ENCODE assay signal across 29 mouse cellular contexts in genomic region chr7:105404268-105404667, GRCm38 (mm10). TPM values are rescaled to one million over a fixed set of nuclear protein-coding genes. Genes with fewer than 3 reads are reported as not detected.
"Had no signal": no experiment of that assay in that cellular context is flagged by ENCODE, and none has a peak within 500 bp of the region (broad histone marks: within the 10 kb centered on the region; RNA-seq: fewer than 3 reads in every experiment).

TSS of gene Cnga4 (plus strand) at chr7:105404568.

- H3K27ac ChIP-seq: gastrocnemius, adult 2 months; heart, embryonic 10.5 days; hindbrain, embryonic 10.5 days; hindbrain, embryonic 12.5 days; hindbrain, embryonic 14.5 days; intestine, embryonic 15.5 days; kidney, embryonic 15.5 days; layer of hippocampus, adult 2 months; left cerebral cortex, adult 2 months; limb, embryonic 10.5 days; limb, embryonic 12.5 days; liver, embryonic 13.5 days had no signal

- ATAC-seq: hindbrain, embryonic 16.5 days; inflammation-experienced regulatory T-cells, adult 6 months; intestine, embryonic 15.5 days; intestine, postnatal 0 days had no signal

- H3K9ac ChIP-seq: heart, embryonic 12.5 days; hindbrain, embryonic 12.5 days; hindbrain, embryonic 14.5 days; intestine, embryonic 15.5 days; kidney, embryonic 15.5 days; limb, embryonic 12.5 days; liver, embryonic 13.5 days had no signal

- H3K9me3 ChIP-seq: heart, embryonic 10.5 days; heart, embryonic 12.5 days; hindbrain, embryonic 10.5 days; hindbrain, embryonic 12.5 days; intestine, embryonic 15.5 days; kidney, embryonic 15.5 days; limb, embryonic 10.5 days; limb, embryonic 12.5 days; liver, embryonic 13.5 days had no signal

- H3K36me3 ChIP-seq: heart, embryonic 10.5 days; heart, embryonic 12.5 days; hindbrain, embryonic 10.5 days; hindbrain, embryonic 12.5 days; intestine, embryonic 15.5 days; kidney, embryonic 15.5 days; limb, embryonic 10.5 days; limb, embryonic 12.5 days; liver, embryonic 13.5 days had no signal

- H3K27me3 ChIP-seq: heart, embryonic 12.5 days; hindbrain, embryonic 12.5 days; intestine, embryonic 15.5 days; kidney, embryonic 15.5 days; limb, embryonic 12.5 days; liver, embryonic 13.5 days had no signal

- H3K4me2 ChIP-seq: heart, embryonic 12.5 days; hindbrain, embryonic 12.5 days; hindbrain, embryonic 14.5 days; intestine, embryonic 15.5 days; kidney, embryonic 15.5 days; limb, embryonic 12.5 days; liver, embryonic 11.5 days; liver, embryonic 13.5 days had no signal

- DNase-seq: gastrocnemius, adult 2 months; gastrocnemius, postnatal 10 days; gastrocnemius, postnatal 25 days; heart, adult 18-20 months; heart, postnatal 10 days; heart, postnatal 4 days; kidney, adult 18-20 months; kidney, adult 9 months; kidney, postnatal 10 days; kidney, postnatal 25 days; kidney, postnatal 4 days; liver; liver, embryonic 13.5 days had no signal

- H3K4me1 ChIP-seq: heart, embryonic 12.5 days; intestine, embryonic 15.5 days; limb, embryonic 12.5 days had no signal

- H3K4me3 ChIP-seq: gastrocnemius, adult 2 months; heart, embryonic 10.5 days; heart, embryonic 12.5 days; hindbrain, embryonic 10.5 days; hindbrain, embryonic 12.5 days; intestine, embryonic 15.5 days; kidney, embryonic 15.5 days; layer of hippocampus, adult 2 months; left cerebral cortex, adult 2 months; limb, embryonic 10.5 days; limb, embryonic 12.5 days; liver, embryonic 13.5 days had no signal

RNA-seq across cellular contexts. Expression of gene Cnga4, which starts in this region (rescaled TPM):
- polyA plus RNA-seq: heart, embryonic 10.5 days; heart, embryonic 12.5 days; heart, embryonic 14.5 days; hindbrain, embryonic 14.5 days; hindbrain, embryonic 16.5 days; inflammation-experienced regulatory T-cells, adult 6 months; intestine, embryonic 15.5 days; intestine, postnatal 0 days; limb, embryonic 12.5 days; liver, embryonic 11.5 days; liver, embryonic 13.5 days had no signal
